In the genomic region with DNA sequence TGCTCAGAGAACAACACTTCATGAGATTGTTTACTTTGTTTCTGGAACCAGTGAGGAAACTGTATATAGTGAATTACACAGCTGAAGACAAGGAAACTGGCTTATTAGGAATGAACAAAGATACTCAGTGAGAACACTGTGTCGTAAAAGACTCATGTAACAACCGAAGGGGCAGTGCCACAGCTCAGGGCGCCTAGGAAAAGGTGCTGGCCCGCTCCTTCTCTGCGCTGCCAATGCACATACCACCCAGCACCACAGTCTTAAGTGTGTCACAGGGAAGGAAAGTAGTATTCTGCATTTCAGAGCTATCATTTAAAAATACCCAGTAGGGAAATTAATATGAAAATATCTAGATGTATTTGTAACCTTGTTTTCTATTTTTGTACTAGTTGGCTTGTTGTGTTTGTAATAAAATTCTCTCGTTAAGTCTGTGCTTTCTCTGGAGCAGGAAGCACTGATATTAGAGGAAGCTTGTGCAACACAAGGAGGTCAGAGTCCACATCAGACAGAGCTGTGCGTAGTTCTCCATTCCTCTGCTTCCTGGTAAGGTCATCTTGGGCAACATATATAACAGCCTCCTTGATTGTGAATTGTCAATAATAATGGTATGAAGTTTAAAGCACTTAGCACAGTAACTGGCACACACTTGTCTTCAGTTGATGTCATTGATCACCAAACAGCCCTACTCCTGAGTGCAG, we compare ENCODE assay signal across 21 mouse cellular contexts. TPM values are rescaled to one million over a fixed set of nuclear protein-coding genes. Genes with fewer than 3 reads are reported as not detected.
A peak's percentile ranks its signal among the peaks of the same experiment; 100 is the strongest.
DNase-seq lines count a peak whose midpoint lies in the region; ATAC-seq and TF ChIP-seq lines count a peak whose summit lies in the region.
"Had no signal": no experiment of that assay in that cellular context is flagged by ENCODE, and none has a peak within 500 bp of the region (broad histone marks: within the 10 kb centered on the region; RNA-seq: fewer than 3 reads in every experiment).

No protein-coding gene starts in this region.

- no peak for ATAC-seq in kidney, embryonic 16.5 days (ENCODE audit: low FRiP score, low TSS enrichment)
- peak; percentile 39; the same call in 1 of the 2 replicates for ATAC-seq in lung, embryonic 15.5 days (ENCODE audit: borderline replicate concordance, extremely low read depth, low FRiP score, low TSS enrichment)
- ATAC-seq in inflammation-experienced regulatory T-cells, adult 6 months, result no peak

- H3K4me3 ChIP-seq in kidney, adult 2 months (ENCODE audit: insufficient read depth, low read depth, low read length), result no peak overlapping the region
- H3K4me3 ChIP-seq in kidney, embryonic 16.5 days (ENCODE audit: low read length), result no peak overlapping the region
- no peak overlapping the region for H3K4me3 ChIP-seq in lung, embryonic 15.5 days
- no peak overlapping the region for H3K4me3 ChIP-seq in layer of hippocampus, adult 2 months
- H3K4me3 ChIP-seq: embryonic facial prominence, embryonic 10.5 days; heart, embryonic 15.5 days; hindbrain, embryonic 13.5 days; liver, embryonic 13.5 days; midbrain, embryonic 12.5 days; myocyte had no signal

- peak; percentile 22 for DNase-seq in kidney, adult 2 months
- DNase-seq in lung, postnatal 14 days, result no peak
- peak; percentile 10 for DNase-seq in lung, postnatal 36 days
- no peak for DNase-seq in layer of hippocampus, adult 2 months (ENCODE audit: low spot score in 2 of 2)
- no peak for DNase-seq in thymus, postnatal 25 days
- DNase-seq: adrenal gland, postnatal 10 days; B cell, adult 2 months; cerebellum, adult 9-11 months; liver, embryonic 13.5 days; thymus, postnatal 36 days had no signal

- WGBS in kidney, adult 2 months, result 58% methylated on average over 7 of the region's 7 CpGs
- 62% methylated on average over 7 of the region's 7 CpGs for WGBS in kidney, embryonic 16.5 days
- 53% methylated on average over 7 of the region's 7 CpGs for WGBS in lung, embryonic 15.5 days

- TF ChIP-seq POLR2A in kidney, adult 2 months (IDR thresholded peaks at IDR 0.05; ENCODE audit: low read depth, low read length), result no peak

- H3K27me3 ChIP-seq in kidney, adult 2 months (replicated peaks; ENCODE audit: control insufficient read depth, insufficient read depth, low read length), result no peaks in the 10 kb centered on the region
- no peaks in the 10 kb centered on the region for H3K27me3 ChIP-seq in kidney, embryonic 16.5 days (ENCODE audit: insufficient read depth, low read length)
- no peaks in the 10 kb centered on the region for H3K27me3 ChIP-seq in lung, embryonic 15.5 days
- H3K27me3 ChIP-seq: heart, embryonic 15.5 days; hindbrain, embryonic 13.5 days; liver, embryonic 13.5 days; midbrain, embryonic 12.5 days had no signal

- H3K9ac ChIP-seq in kidney, embryonic 16.5 days (replicated peaks; ENCODE audit: low read length), result no peak overlapping the region
- H3K9ac ChIP-seq in lung, embryonic 15.5 days, result no peak overlapping the region
- H3K9ac ChIP-seq: heart, embryonic 15.5 days; hindbrain, embryonic 13.5 days; liver, embryonic 13.5 days; midbrain, embryonic 12.5 days had no signal

- no peaks in the 10 kb centered on the region for H3K36me3 ChIP-seq in kidney, adult 2 months (ENCODE audit: control insufficient read depth, insufficient read depth, low read length)
- H3K36me3 ChIP-seq in kidney, embryonic 16.5 days (ENCODE audit: insufficient read depth, low read length), result no peaks in the 10 kb centered on the region
- H3K36me3 ChIP-seq in lung, embryonic 15.5 days, result no peaks in the 10 kb centered on the region
- H3K36me3 ChIP-seq: embryonic facial prominence, embryonic 10.5 days; heart, embryonic 15.5 days; hindbrain, embryonic 13.5 days; liver, embryonic 13.5 days; midbrain, embryonic 12.5 days had no signal

- TF ChIP-seq CTCF in kidney, adult 2 months (conservative IDR thresholded peaks at IDR 0.05; ENCODE audit: insufficient read depth, insufficient read length, low read depth, low read length), result no peak
- TF ChIP-seq CTCF in layer of hippocampus, adult 2 months (conservative IDR thresholded peaks at IDR 0.05), result no peak

- H3K9me3 ChIP-seq in kidney, embryonic 16.5 days (ENCODE audit: low read length), result no peaks in the 10 kb centered on the region
- no peaks in the 10 kb centered on the region for H3K9me3 ChIP-seq in lung, embryonic 15.5 days
- H3K9me3 ChIP-seq: embryonic facial prominence, embryonic 10.5 days; heart, embryonic 15.5 days; hindbrain, embryonic 13.5 days; liver, embryonic 13.5 days; midbrain, embryonic 12.5 days had no signal

- H3K4me1 ChIP-seq in kidney, adult 2 months (ENCODE audit: control insufficient read depth, insufficient read depth, low read length), result no peaks in the 10 kb centered on the region
- 0 out of 2 replicates have a peak, but pooled peaks cover 3% of the 10 kb centered on the region for H3K4me1 ChIP-seq in kidney, embryonic 16.5 days (ENCODE audit: insufficient read depth, low read length)
- no peaks in the 10 kb centered on the region; the same call in 1 of the 2 replicates for H3K4me1 ChIP-seq in lung, embryonic 15.5 days
- H3K4me1 ChIP-seq: heart, embryonic 15.5 days; hindbrain, embryonic 13.5 days; liver, embryonic 13.5 days; midbrain, embryonic 12.5 days had no signal

- H3K4me2 ChIP-seq in kidney, embryonic 16.5 days (replicated peaks; ENCODE audit: low read depth, low read length), result no peak overlapping the region
- no peak overlapping the region for H3K4me2 ChIP-seq in lung, embryonic 15.5 days
- H3K4me2 ChIP-seq: heart, embryonic 15.5 days; hindbrain, embryonic 13.5 days; liver, embryonic 13.5 days; midbrain, embryonic 12.5 days had no signal

- no peak overlapping the region for H3K27ac ChIP-seq in kidney, adult 2 months (ENCODE audit: insufficient read depth, low read depth, low read length)
- H3K27ac ChIP-seq in kidney, embryonic 16.5 days (ENCODE audit: low read length), result no peak overlapping the region
- H3K27ac ChIP-seq in lung, embryonic 15.5 days, result no peak overlapping the region
- no peak overlapping the region for H3K27ac ChIP-seq in layer of hippocampus, adult 2 months
- H3K27ac ChIP-seq: embryonic facial prominence, embryonic 10.5 days; heart, embryonic 15.5 days; hindbrain, embryonic 13.5 days; liver, embryonic 13.5 days; midbrain, embryonic 12.5 days had no signal

RNA-seq across cellular contexts. Expression of a gene that starts 49.0 kb away (rescaled TPM):
- not detected in 2 replicates for polyA plus RNA-seq in kidney, adult 2 months (2012; rRNA removed)
- not detected in 2 replicates for polyA plus RNA-seq in kidney, embryonic 16.5 days (2015; fragmentation: Nextera tagmentation; extraction: Ambion mirVana)
- polyA plus RNA-seq in lung, embryonic 15.5 days (2015; fragmentation: Nextera tagmentation; extraction: Ambion mirVana), result not detected in 2 replicates
- not detected for polyA plus RNA-seq in inflammation-experienced regulatory T-cells, adult 6 months (2017; shearing (Covaris generic))
- not detected for total RNA-seq in layer of hippocampus, adult 2 months (2021)
- total RNA-seq: adrenal gland, postnatal 10 days; gastrocnemius, postnatal 4 days; layer of hippocampus, postnatal 10 days; left cerebral cortex, postnatal 25 days had no signal
- polyA plus RNA-seq: embryonic facial prominence, embryonic 10.5 days; heart, embryonic 15.5 days; hindbrain, embryonic 13.5 days; liver, embryonic 13.5 days; midbrain, embryonic 12.5 days; myocyte had no signal

Comparison
In these comparisons a context has a peak if more than half of its experiments do, and no peak if none do; other contexts are left out.
1. DNase-seq: peak in kidney, adult 2 months (single experiment) and lung, postnatal 36 days (single experiment); none in lung, postnatal 14 days (single experiment), layer of hippocampus, adult 2 months (0 of 2) and thymus, postnatal 25 days (single experiment).